Mouse (Mus musculus): ENCODE measurements around the gene Agbl3.

GRCm38 (mm10) chr6:34865213-34865612 lies 85.0 kb downstream of the Agbl3 start:
- no peak for TF ChIP-seq CTCF (IDR thresholded peaks at IDR 0.05; ENCODE audit: borderline replicate concordance, insufficient read depth, low read length)
- TF ChIP-seq POLR2A (IDR thresholded peaks at IDR 0.05; ENCODE audit: low read depth, low read length): no peak
